Mouse (Mus musculus): Measurements from ENCODE around the gene Efnb3. TPM values are rescaled to one million over a fixed set of nuclear protein-coding genes. Genes with fewer than 3 reads are reported as not detected.

The Efnb3 gene
- total and polyA plus RNA-seq, 2 experiments from 2014 or later: 145 to 166 TPM

- H3K27me3 ChIP-seq (ENCODE audit: insufficient read depth, low read length): no peaks in the 10 kb centered on the region
- no peak for TF ChIP-seq CTCF (IDR thresholded peaks at IDR 0.05)
- 71% methylated on average over 15 of the region's 15 CpGs for WGBS
- no peaks in the 10 kb centered on the region for H3K4me1 ChIP-seq (ENCODE audit: insufficient read depth, low read length)
- DNase-seq (ENCODE audit: low spot score) (no peak), ATAC-seq (ENCODE audit: low FRiP score) (no peak)
- H3K9me3 ChIP-seq (ENCODE audit: low read length): no peaks in the 10 kb centered on the region
- H3K36me3 ChIP-seq (ENCODE audit: insufficient read depth, low read length): no peaks in the 10 kb centered on the region; the same call in 1 of the 2 replicates
- H3K27ac ChIP-seq (ENCODE audit: low read depth, low read length): no peak overlapping the region
- H3K4me2 ChIP-seq (ENCODE audit: low read depth, low read length, poor library complexity, severe bottlenecking): no peak overlapping the region
- H3K9ac ChIP-seq (replicated peaks; ENCODE audit: low read length, poor library complexity, severe bottlenecking): no peak overlapping the region
- H3K4me3 ChIP-seq (ENCODE audit: low read depth, low read length): no peak overlapping the region
Measured at GRCm38 (mm10) chr11:69516151-69516640, 43.8 kb downstream of the Efnb3 start.

- H3K4me2 ChIP-seq (ENCODE audit: low read depth, low read length, poor library complexity, severe bottlenecking): no peak overlapping the region
- H3K4me1 ChIP-seq (ENCODE audit: insufficient read depth, low read length): no peaks in the 10 kb centered on the region
- no peaks in the 10 kb centered on the region for H3K27me3 ChIP-seq (ENCODE audit: insufficient read depth, low read length)
- H3K4me3 ChIP-seq (ENCODE audit: low read depth, low read length): no peak overlapping the region
- DNase-seq (ENCODE audit: low spot score) (peak; percentile 88), ATAC-seq (ENCODE audit: low FRiP score) (0 out of 2 replicates have a peak, but pooled peaks have one; percentile 49)
- no peak overlapping the region for H3K27ac ChIP-seq (ENCODE audit: low read depth, low read length)
- H3K9ac ChIP-seq (replicated peaks; ENCODE audit: low read length, poor library complexity, severe bottlenecking): no peak overlapping the region
- H3K36me3 ChIP-seq (ENCODE audit: insufficient read depth, low read length): no peaks in the 10 kb centered on the region
- H3K9me3 ChIP-seq (ENCODE audit: low read length): no peaks in the 10 kb centered on the region
- 9% methylated on average over 6 of the region's 6 CpGs for WGBS
- peak; percentile 90 for TF ChIP-seq CTCF (IDR thresholded peaks at IDR 0.05)
Measured at GRCm38 (mm10) chr11:69513840-69514239, 46.2 kb downstream of the Efnb3 start.

GRCm38 (mm10) chr11:69510796-69511496, 49.1 kb downstream of the Efnb3 start:
- WGBS: 48% methylated on average over 7 of the region's 7 CpGs
- no peaks in the 10 kb centered on the region for H3K9me3 ChIP-seq (ENCODE audit: low read length)
- H3K27ac ChIP-seq (ENCODE audit: low read depth, low read length): no peak overlapping the region
- H3K27me3 ChIP-seq (ENCODE audit: insufficient read depth, low read length): no peaks in the 10 kb centered on the region
- H3K4me3 ChIP-seq (ENCODE audit: low read depth, low read length): no peak overlapping the region
- no peak overlapping the region for H3K4me2 ChIP-seq (ENCODE audit: low read depth, low read length, poor library complexity, severe bottlenecking)
- no peak for DNase-seq (ENCODE audit: low spot score)
- no peak for ATAC-seq (ENCODE audit: low FRiP score)
- H3K36me3 ChIP-seq (ENCODE audit: insufficient read depth, low read length): no peaks in the 10 kb centered on the region
- no peak overlapping the region for H3K9ac ChIP-seq (replicated peaks; ENCODE audit: low read length, poor library complexity, severe bottlenecking)
- H3K4me1 ChIP-seq (ENCODE audit: insufficient read depth, low read length): no peaks in the 10 kb centered on the region
- no peak for TF ChIP-seq CTCF (IDR thresholded peaks at IDR 0.05)

Small RNA genes within 50 kb of the gene (microRNA-seq; reads per million reads assigned to microRNA genes)
- gene Gm27493 (ENCODE audit: borderline number of aligned reads): not detected

Other genes with a start within 250 kb of the Efnb3 start
- 15.3 and 16.2 TPM in 2 replicates for gene Cntrob, start 236.4 kb downstream of the Efnb3 start, total RNA-seq (2014; rRNA removed)
- gene Cntrob, start 236.4 kb downstream of the Efnb3 start, polyA plus RNA-seq (2015; fragmentation: Nextera tagmentation; extraction: Ambion mirVana): 10.2 and 13.6 TPM in 2 replicates
- 128 and 205 TPM in 2 replicates for gene Trappc1, start 236.2 kb downstream of the Efnb3 start, total RNA-seq (2014; rRNA removed)
- gene Trappc1, start 236.2 kb downstream of the Efnb3 start, polyA plus RNA-seq (2015; fragmentation: Nextera tagmentation; extraction: Ambion mirVana): 161 and 177 TPM in 2 replicates
- 3.2 and 7.6 TPM in 2 replicates for gene Kcnab3, start 233.9 kb downstream of the Efnb3 start, total RNA-seq (2014; rRNA removed)
- 5.4 and 5.6 TPM in 2 replicates for gene Kcnab3, start 233.9 kb downstream of the Efnb3 start, polyA plus RNA-seq (2015; fragmentation: Nextera tagmentation; extraction: Ambion mirVana)
- 245 and 310 TPM in 2 replicates for gene Rnf227, start 219.7 kb downstream of the Efnb3 start, total RNA-seq (2014; rRNA removed)
- 382 and 383 TPM in 2 replicates for gene Rnf227, start 219.7 kb downstream of the Efnb3 start, polyA plus RNA-seq (2015; fragmentation: Nextera tagmentation; extraction: Ambion mirVana)
- 284 and 298 TPM in 2 replicates for gene Chd3, start 190.8 kb downstream of the Efnb3 start, total RNA-seq (2014; rRNA removed)
- 51.6 and 58.9 TPM in 2 replicates for gene Chd3, start 190.8 kb downstream of the Efnb3 start, polyA plus RNA-seq (2015; fragmentation: Nextera tagmentation; extraction: Ambion mirVana)
- 32.6 and 95.9 TPM in 2 replicates for gene Naa38, start 164.7 kb downstream of the Efnb3 start, total RNA-seq (2014; rRNA removed)
- 120 and 147 TPM in 2 replicates for gene Naa38, start 164.7 kb downstream of the Efnb3 start, polyA plus RNA-seq (2015; fragmentation: Nextera tagmentation; extraction: Ambion mirVana)
- 16.5 and 22.6 TPM in 2 replicates for gene Cyb5d1, start 164.6 kb downstream of the Efnb3 start, total RNA-seq (2014; rRNA removed)
- gene Cyb5d1, start 164.6 kb downstream of the Efnb3 start, polyA plus RNA-seq (2015; fragmentation: Nextera tagmentation; extraction: Ambion mirVana): 18.2 and 18.8 TPM in 2 replicates
- gene Tmem88, start 162.0 kb downstream of the Efnb3 start, total RNA-seq (2014; rRNA removed): 4.4 and 5.7 TPM in 2 replicates
- gene Tmem88, start 162.0 kb downstream of the Efnb3 start, polyA plus RNA-seq (2015; fragmentation: Nextera tagmentation; extraction: Ambion mirVana): 5.8 and 6.3 TPM in 2 replicates
- gene Kdm6b, start 146.5 kb downstream of the Efnb3 start, total RNA-seq (2014; rRNA removed): 12.1 and 14.5 TPM in 2 replicates
- 18.9 and 22.7 TPM in 2 replicates for gene Kdm6b, start 146.5 kb downstream of the Efnb3 start, polyA plus RNA-seq (2015; fragmentation: Nextera tagmentation; extraction: Ambion mirVana)
- gene Dnah2, start 11.1 kb downstream of the Efnb3 start, total RNA-seq (2014; rRNA removed): 9.5 and 12.5 TPM in 2 replicates
- gene Dnah2, start 11.1 kb downstream of the Efnb3 start, polyA plus RNA-seq (2015; fragmentation: Nextera tagmentation; extraction: Ambion mirVana): 3.9 and 4.1 TPM in 2 replicates
- 15.7 and 16.8 TPM in 2 replicates for gene Wrap53, start 20.1 kb upstream of the Efnb3 start, total RNA-seq (2014; rRNA removed)
- 12.6 and 14.2 TPM in 2 replicates for gene Wrap53, start 20.1 kb upstream of the Efnb3 start, polyA plus RNA-seq (2015; fragmentation: Nextera tagmentation; extraction: Ambion mirVana)
- 29.5 and 34.5 TPM in 2 replicates for gene Trp53, start 20.2 kb upstream of the Efnb3 start, total RNA-seq (2014; rRNA removed)
- gene Trp53, start 20.2 kb upstream of the Efnb3 start, polyA plus RNA-seq (2015; fragmentation: Nextera tagmentation; extraction: Ambion mirVana): 30.3 and 31.9 TPM in 2 replicates
- gene Atp1b2, start 45.7 kb upstream of the Efnb3 start, total RNA-seq (2014; rRNA removed): 145 and 161 TPM in 2 replicates
- 167 and 175 TPM in 2 replicates for gene Atp1b2, start 45.7 kb upstream of the Efnb3 start, polyA plus RNA-seq (2015; fragmentation: Nextera tagmentation; extraction: Ambion mirVana)
- gene Shbg, start 57.7 kb upstream of the Efnb3 start, total RNA-seq (2014; rRNA removed): not detected in 2 replicates
- gene Shbg, start 57.7 kb upstream of the Efnb3 start, polyA plus RNA-seq (2015; fragmentation: Nextera tagmentation; extraction: Ambion mirVana): not detected in 2 replicates
- gene Sat2, start 61.8 kb upstream of the Efnb3 start, total RNA-seq (2014; rRNA removed): 10.5 and 13.3 TPM in 2 replicates
- gene Sat2, start 61.8 kb upstream of the Efnb3 start, polyA plus RNA-seq (2015; fragmentation: Nextera tagmentation; extraction: Ambion mirVana): 29.6 and 29.9 TPM in 2 replicates
- 76.6 and 84.1 TPM in 2 replicates for gene Fxr2, start 72.8 kb upstream of the Efnb3 start, total RNA-seq (2014; rRNA removed)
- gene Fxr2, start 72.8 kb upstream of the Efnb3 start, polyA plus RNA-seq (2015; fragmentation: Nextera tagmentation; extraction: Ambion mirVana): 22.5 and 27.2 TPM in 2 replicates
- 0.27 TPM in 1 of 2 replicates, not detected in the other for gene Sox15, start 95.1 kb upstream of the Efnb3 start, total RNA-seq (2014; rRNA removed)
- gene Sox15, start 95.1 kb upstream of the Efnb3 start, polyA plus RNA-seq (2015; fragmentation: Nextera tagmentation; extraction: Ambion mirVana): 0.19 and 0.20 TPM in 2 replicates
- 224 and 278 TPM in 2 replicates for gene Mpdu1, start 102.4 kb upstream of the Efnb3 start, total RNA-seq (2014; rRNA removed)
- gene Mpdu1, start 102.4 kb upstream of the Efnb3 start, polyA plus RNA-seq (2015; fragmentation: Nextera tagmentation; extraction: Ambion mirVana): 118 and 123 TPM in 2 replicates
- 7.2 and 10.3 TPM in 2 replicates for gene Cd68, start 105.9 kb upstream of the Efnb3 start, total RNA-seq (2014; rRNA removed)
- gene Cd68, start 105.9 kb upstream of the Efnb3 start, polyA plus RNA-seq (2015; fragmentation: Nextera tagmentation; extraction: Ambion mirVana): 10.6 and 11.0 TPM in 2 replicates
- gene Eif4a1, start 112.2 kb upstream of the Efnb3 start, total RNA-seq (2014; rRNA removed): 767 and 793 TPM in 2 replicates
- 501 and 502 TPM in 2 replicates for gene Eif4a1, start 112.2 kb upstream of the Efnb3 start, polyA plus RNA-seq (2015; fragmentation: Nextera tagmentation; extraction: Ambion mirVana)
- gene Senp3, start 121.9 kb upstream of the Efnb3 start, total RNA-seq (2014; rRNA removed): 81.7 and 89.2 TPM in 2 replicates
- gene Senp3, start 121.9 kb upstream of the Efnb3 start, polyA plus RNA-seq (2015; fragmentation: Nextera tagmentation; extraction: Ambion mirVana): 70.3 and 74.0 TPM in 2 replicates
- 0.27 and 0.57 TPM in 2 replicates for gene Tnfsf13, start 125.6 kb upstream of the Efnb3 start, total RNA-seq (2014; rRNA removed)
- 0.96 and 1.1 TPM in 2 replicates for gene Tnfsf13, start 125.6 kb upstream of the Efnb3 start, polyA plus RNA-seq (2015; fragmentation: Nextera tagmentation; extraction: Ambion mirVana)
- 4.7 and 6.2 TPM in 2 replicates for gene Tnfsf12, start 135.6 kb upstream of the Efnb3 start, total RNA-seq (2014; rRNA removed)
- 4.3 and 4.5 TPM in 2 replicates for gene Tnfsf12, start 135.6 kb upstream of the Efnb3 start, polyA plus RNA-seq (2015; fragmentation: Nextera tagmentation; extraction: Ambion mirVana)
- gene Tnfsfm13, start 135.9 kb upstream of the Efnb3 start, total RNA-seq (2014; rRNA removed): 1.3 and 1.8 TPM in 2 replicates
- gene Tnfsfm13, start 135.9 kb upstream of the Efnb3 start, polyA plus RNA-seq (2015; fragmentation: Nextera tagmentation; extraction: Ambion mirVana): 1.2 and 1.9 TPM in 2 replicates
- gene Polr2a, start 198.4 kb upstream of the Efnb3 start, total RNA-seq (2014; rRNA removed): 16.9 and 25.1 TPM in 2 replicates
- 9.0 and 10.2 TPM in 2 replicates for gene Polr2a, start 198.4 kb upstream of the Efnb3 start, polyA plus RNA-seq (2015; fragmentation: Nextera tagmentation; extraction: Ambion mirVana)
- not detected in 2 replicates for gene Slc35g3, start 201.8 kb upstream of the Efnb3 start, total RNA-seq (2014; rRNA removed)
- gene Slc35g3, start 201.8 kb upstream of the Efnb3 start, polyA plus RNA-seq (2015; fragmentation: Nextera tagmentation; extraction: Ambion mirVana): 0.23 and 0.26 TPM in 2 replicates
- 31.5 and 34.3 TPM in 2 replicates for gene Zbtb4, start 205.7 kb upstream of the Efnb3 start, total RNA-seq (2014; rRNA removed)
- 4.4 and 5.0 TPM in 2 replicates for gene Zbtb4, start 205.7 kb upstream of the Efnb3 start, polyA plus RNA-seq (2015; fragmentation: Nextera tagmentation; extraction: Ambion mirVana)
- 1.5 and 1.6 TPM in 2 replicates for gene Chrnb1, start 235.7 kb upstream of the Efnb3 start, total RNA-seq (2014; rRNA removed)
- 1.1 TPM in 2 replicates for gene Chrnb1, start 235.7 kb upstream of the Efnb3 start, polyA plus RNA-seq (2015; fragmentation: Nextera tagmentation; extraction: Ambion mirVana)
- 12.7 and 16.4 TPM in 2 replicates for gene Fgf11, start 241.7 kb upstream of the Efnb3 start, total RNA-seq (2014; rRNA removed)
- gene Fgf11, start 241.7 kb upstream of the Efnb3 start, polyA plus RNA-seq (2015; fragmentation: Nextera tagmentation; extraction: Ambion mirVana): 2.6 and 2.8 TPM in 2 replicates
- 0.16 TPM in 1 of 2 replicates, not detected in the other for gene Tmem102, start 245.4 kb upstream of the Efnb3 start, total RNA-seq (2014; rRNA removed)
- gene Tmem102, start 245.4 kb upstream of the Efnb3 start, polyA plus RNA-seq (2015; fragmentation: Nextera tagmentation; extraction: Ambion mirVana): 0.80 and 0.94 TPM in 2 replicates